Mouse (Mus musculus) activated CD4-positive, CD25-positive, alpha-beta regulatory T cell, adult 4 months (primary cell): Measurements from ENCODE around the gene Mcpt8. TPM values are rescaled to one million over a fixed set of nuclear protein-coding genes. Genes with fewer than 3 reads are reported as not detected.

Source experiments
- polyA plus RNA-seq, 2 experiments: library from polyadenylated mRNA; unstranded; fragments of 100-300 nt; shearing (Covaris generic); gene quantifications; one replicate each; pipeline ENCODE4 v1.2.1; 2017

The Mcpt8 gene
- polyA plus RNA-seq, 2 experiments from 2014 or later = not detected

Other genes with a start within 250 kb of the Mcpt8 start
- under 1 TPM in 1 of 2 experiments, not detected in 1; 0.08 TPM for gene Nynrin, start 231.3 kb downstream of the Mcpt8 start, polyA plus RNA-seq
- under 1 TPM in 1 of 2 experiments, not detected in 1; 0.24 TPM for gene Cbln3, start 200.9 kb downstream of the Mcpt8 start, polyA plus RNA-seq
- 10 to 100 TPM in 1 of 2 experiments, 1 to 10 TPM in 1; 9.9 to 11.6 TPM for gene Khnyn, start 200.3 kb downstream of the Mcpt8 start, polyA plus RNA-seq
- 10 to 100 TPM; 66.2 to 86.2 TPM for gene Sdr39u1, start 185.0 kb downstream of the Mcpt8 start, polyA plus RNA-seq
- gene Cma1, start 140.6 kb downstream of the Mcpt8 start, polyA plus RNA-seq = not detected
- gene Cma2, start 134.3 kb downstream of the Mcpt8 start, polyA plus RNA-seq = not detected
- gene Mcpt1, start 67.3 kb downstream of the Mcpt8 start, polyA plus RNA-seq = not detected
- not detected for gene Mcpt9, start 54.8 kb downstream of the Mcpt8 start, polyA plus RNA-seq
- gene Mcpt2, start 43.2 kb downstream of the Mcpt8 start, polyA plus RNA-seq = not detected
- gene Mcpt4, start 23.0 kb downstream of the Mcpt8 start, polyA plus RNA-seq = not detected
- not detected for gene Ctsg, start 17.3 kb upstream of the Mcpt8 start, polyA plus RNA-seq
- gene Gzme, start 35.4 kb upstream of the Mcpt8 start, polyA plus RNA-seq = not detected
- gene Gzmd, start 47.3 kb upstream of the Mcpt8 start, polyA plus RNA-seq = not detected
- not detected for gene Gzmg, start 74.3 kb upstream of the Mcpt8 start, polyA plus RNA-seq
- not detected for gene Gzmn, start 89.3 kb upstream of the Mcpt8 start, polyA plus RNA-seq
- under 1 TPM in 1 of 2 experiments, not detected in 1; 0.96 TPM for gene Gzmf, start 126.1 kb upstream of the Mcpt8 start, polyA plus RNA-seq
- 10 to 100 TPM in 1 of 2 experiments, 1 to 10 TPM in 1; 6.0 to 10.5 TPM for gene Gzmc, start 149.4 kb upstream of the Mcpt8 start, polyA plus RNA-seq
- 100 to 1,000 TPM; 142 to 148 TPM for gene Gzmb, start 177.0 kb upstream of the Mcpt8 start, polyA plus RNA-seq